Mouse (Mus musculus): Measurements from ENCODE around the gene Slit3.

GRCm38 (mm10) chr11:35693625-35694024 is 572.6 kb downstream of the Slit3 start:
- TF ChIP-seq CTCF (IDR thresholded peaks at IDR 0.05; ENCODE audit: low read depth) (no peak), EP300 (IDR thresholded peaks at IDR 0.05; ENCODE audit: low read depth) (no peak)
